Mouse (Mus musculus) liver, embryonic 11.5 days (tissue): ENCODE measurements around the gene Galnt14. TPM values are rescaled to one million over a fixed set of nuclear protein-coding genes. Genes with fewer than 3 reads are reported as not detected.

Experiments
- ATAC-seq: fragments of 200-750 bp; cut with Nextera tagmentation; replicated peaks from 2 replicates; pipeline ENCODE4 v1.8.0; 2017; ENCODE audit warnings: moderate number of reproducible peaks, mild to moderate bottlenecking, moderate TSS enrichment, moderate library complexity; ENCODE audit not compliant: low FRiP score
- DNase-seq: peaks from one replicate; pipeline ENCODE4 v3.0.0-alpha.2; 2017; ENCODE audit warnings: low spot score
- H3K27ac ChIP-seq: fragments of 300-500 bp; sonication (generic); 2 replicates; pipeline ENCODE4 v1.5.1; 2014; ENCODE audit warnings: mild to moderate bottlenecking, low read depth, low read length, control low read depth
- H3K27me3 ChIP-seq: fragments of 300-500 bp; sonication (generic); replicated peaks from 2 replicates; pipeline ENCODE4 v1.6.1; 2014; ENCODE audit warnings: low read length, mixed read lengths; ENCODE audit not compliant: control insufficient read depth, insufficient read depth
- H3K36me3 ChIP-seq: fragments of 300-500 bp; sonication (generic); 2 replicates; pipeline ENCODE4 v1.6.1; 2014; ENCODE audit warnings: mild to moderate bottlenecking, low read length, moderate library complexity, mixed read lengths; ENCODE audit not compliant: control insufficient read depth, insufficient read depth
- H3K4me1 ChIP-seq: fragments of 300-500 bp; sonication (generic); replicated peaks from 2 replicates; pipeline ENCODE4 v1.6.1; 2014; ENCODE audit warnings: low read length, mixed read lengths; ENCODE audit not compliant: control insufficient read depth, insufficient read depth
- H3K4me2 ChIP-seq: fragments of 300-500 bp; sonication (generic); 2 replicates; pipeline ENCODE4 v1.6.1; 2014; ENCODE audit warnings: mild to moderate bottlenecking, control low read depth, moderate library complexity
- H3K4me3 ChIP-seq: fragments of 300-500 bp; sonication (generic); 2 replicates; pipeline ENCODE4 v1.5.1; 2014; ENCODE audit warnings: low read depth, low read length, control low read depth
- H3K9ac ChIP-seq: fragments of 300-500 bp; sonication (generic); 2 replicates; pipeline ENCODE4 v1.6.1; 2014; ENCODE audit warnings: low read depth, low read length, control low read depth
- H3K9me3 ChIP-seq: fragments of 300-500 bp; sonication (generic); 2 replicates; pipeline ENCODE4 v1.6.1; 2016; ENCODE audit warnings: low read length, inconsistent platforms, mixed read lengths; ENCODE audit not compliant: control insufficient read depth
- WGBS: fragments of 180-500 bp; shearing (Covaris S2); extraction: QIAGEN DNeasy Blood & Tissue Kit; methylation state at CpG from one replicate; pipeline ENCODE4 v1.1.7; 2014; 5-methylcytosine and 5-hydroxymethylcytosine counted together
- polyA plus RNA-seq: library from polyadenylated mRNA; unstranded; fragments of >200 nt; fragmentation: Nextera tagmentation; extraction: Ambion mirVana; gene quantifications from 2 replicates; pipeline ENCODE4 v1.2.1, GENCODE M21; 2014

The Galnt14 gene
- polyA plus RNA-seq, 1 experiment from 2014 or later = 0.84 TPM

- H3K4me1 ChIP-seq = no peaks in the 10 kb centered on the region
- no peaks in the 10 kb centered on the region for H3K36me3 ChIP-seq
- H3K27ac ChIP-seq = no peak overlapping the region
- no peak overlapping the region for H3K4me3 ChIP-seq
- H3K4me2 ChIP-seq = no peak overlapping the region
- H3K27me3 ChIP-seq = no peaks in the 10 kb centered on the region
- no peak for ATAC-seq
- no peak overlapping the region for H3K9ac ChIP-seq
- 61% methylated on average over 6 of the region's 6 CpGs for WGBS
- DNase-seq = no peak
- no peaks in the 10 kb centered on the region for H3K9me3 ChIP-seq
These were observed 60.9 kb downstream of the Galnt14 start for GRCm38 (mm10) chr17:73649371-73649770.

DNA sequence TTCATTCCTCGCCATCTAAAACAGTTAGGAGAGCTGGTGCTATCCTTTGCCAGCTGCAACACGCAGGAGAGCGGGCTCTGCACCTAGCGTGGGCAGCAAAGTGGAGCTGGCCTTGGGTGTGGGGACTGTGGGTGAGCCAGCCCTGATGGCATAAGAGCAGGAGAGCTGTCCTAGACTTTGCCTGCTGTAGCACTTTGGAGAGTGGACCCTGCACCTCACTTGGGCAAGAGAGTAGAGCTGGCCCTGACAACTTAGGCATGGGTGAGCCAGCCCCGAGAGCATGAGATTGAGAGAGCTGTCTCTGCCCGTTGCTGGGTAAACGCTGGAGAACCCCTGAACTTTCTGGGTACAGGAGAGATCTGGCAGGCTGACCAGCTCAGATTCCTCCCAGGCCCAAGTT, 68.6 kb downstream of the Galnt14 start:
- H3K4me2 ChIP-seq = no peak overlapping the region
- WGBS = 77% methylated on average over 7 of the region's 7 CpGs
- no peaks in the 10 kb centered on the region for H3K27me3 ChIP-seq
- H3K4me1 ChIP-seq = no peaks in the 10 kb centered on the region
- H3K36me3 ChIP-seq = no peaks in the 10 kb centered on the region
- no peak overlapping the region for H3K27ac ChIP-seq
- no peak overlapping the region for H3K9ac ChIP-seq
- DNase-seq = no peak
- ATAC-seq = no peak
- H3K9me3 ChIP-seq = no peaks in the 10 kb centered on the region
- no peak overlapping the region for H3K4me3 ChIP-seq

DNA sequence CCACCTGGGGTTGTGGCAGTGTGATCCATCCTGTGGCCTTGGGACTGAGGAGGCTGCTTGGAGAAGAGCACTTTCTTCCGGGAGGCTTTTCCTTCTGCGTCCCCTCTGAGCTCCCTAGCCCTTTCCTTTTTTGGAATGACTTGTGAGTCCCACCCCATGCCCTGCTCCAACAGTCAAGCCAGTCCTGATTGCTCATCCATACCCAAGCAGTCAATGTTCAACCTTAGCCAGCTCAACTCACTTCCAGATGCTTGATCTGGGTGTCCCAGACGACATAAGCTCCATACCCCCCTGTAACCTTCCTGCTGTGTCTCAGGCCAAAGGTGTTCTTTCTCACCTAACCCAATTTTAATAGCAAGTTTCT, 70.2 kb downstream of the Galnt14 start:
- Histone ChIP-seq H3K27me3 (no peaks in the 10 kb centered on the region), H3K9me3 (no peaks in the 10 kb centered on the region), H3K36me3 (no peaks in the 10 kb centered on the region), H3K9ac (no peak overlapping the region), H3K4me2 (no peak overlapping the region), H3K4me1 (no peaks in the 10 kb centered on the region), H3K4me3 (no peak overlapping the region), H3K27ac (no peak overlapping the region)
- 45% methylated on average over 3 of the region's 3 CpGs for WGBS
- DNase-seq (no peak), ATAC-seq (no peak)

DNA sequence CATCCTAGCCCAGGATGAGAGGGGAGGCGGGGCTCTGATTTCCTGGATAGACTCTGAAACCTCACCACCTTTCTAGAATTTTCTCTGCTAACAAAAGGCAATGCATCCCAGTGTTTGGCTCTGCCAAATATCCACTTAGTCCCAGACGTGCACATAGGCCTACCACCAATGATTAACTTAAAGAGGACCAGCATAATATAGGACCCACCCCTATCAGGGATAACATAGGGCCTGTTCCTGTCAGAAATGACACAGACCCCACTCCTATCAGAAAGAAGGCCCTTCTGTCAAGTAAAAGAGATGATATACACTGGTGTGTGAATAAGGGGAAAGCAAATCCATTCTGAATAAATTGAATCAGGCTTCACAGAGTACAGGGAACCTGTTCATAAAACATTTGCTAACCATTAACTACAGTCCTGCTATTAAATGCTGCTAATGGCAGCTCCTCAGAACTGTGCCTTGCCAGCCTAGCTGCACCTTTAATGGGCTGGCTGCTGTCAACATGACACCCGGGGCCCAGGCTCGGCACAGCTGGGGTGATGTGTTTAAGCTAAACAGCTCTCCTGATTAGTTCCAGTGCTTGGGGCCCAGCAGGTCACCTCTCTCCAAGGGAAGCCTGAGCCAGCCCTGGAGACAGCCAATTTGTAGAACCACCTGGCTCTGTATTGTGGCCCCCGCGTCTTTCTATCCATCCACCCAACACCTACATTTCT, 70.7 kb downstream of the Galnt14 start:
- H3K9me3 ChIP-seq = no peaks in the 10 kb centered on the region
- H3K27me3 ChIP-seq = no peaks in the 10 kb centered on the region
- no peak overlapping the region for H3K9ac ChIP-seq
- H3K4me2 ChIP-seq = no peak overlapping the region
- WGBS = 40% methylated on average over 6 of the region's 6 CpGs
- H3K4me3 ChIP-seq = no peak overlapping the region
- ATAC-seq = no peak
- H3K4me1 ChIP-seq = no peaks in the 10 kb centered on the region
- H3K36me3 ChIP-seq = no peaks in the 10 kb centered on the region
- DNase-seq = no peak
- no peak overlapping the region for H3K27ac ChIP-seq

DNA sequence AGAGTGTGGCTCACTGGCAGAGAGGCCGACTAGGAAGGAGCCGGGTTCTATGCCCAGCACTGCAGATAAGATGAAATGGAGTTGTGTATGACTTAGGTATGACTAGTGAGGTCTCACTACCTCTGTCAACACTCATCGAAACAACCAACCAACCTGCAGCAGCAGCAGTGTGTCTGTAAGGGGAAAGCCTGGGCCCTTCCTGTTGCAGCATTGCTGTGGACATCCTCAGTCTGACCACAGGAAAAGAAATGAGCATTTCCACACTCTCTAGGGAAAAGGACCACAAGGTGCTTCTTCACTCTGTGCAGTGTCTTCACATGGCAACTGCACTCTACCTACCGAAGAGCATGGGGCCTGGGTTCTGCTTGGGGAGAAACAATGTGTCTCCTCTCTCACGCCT, 73.3 kb downstream of the Galnt14 start:
- H3K36me3 ChIP-seq = no peaks in the 10 kb centered on the region
- no peak for DNase-seq
- H3K4me3 ChIP-seq = no peak overlapping the region
- no peak for ATAC-seq
- WGBS = 79% methylated on average over 5 of the region's 5 CpGs
- H3K27ac ChIP-seq = no peak overlapping the region
- no peaks in the 10 kb centered on the region for H3K4me1 ChIP-seq
- no peaks in the 10 kb centered on the region for H3K27me3 ChIP-seq
- no peak overlapping the region for H3K9ac ChIP-seq
- no peak overlapping the region for H3K4me2 ChIP-seq
- H3K9me3 ChIP-seq = no peaks in the 10 kb centered on the region

DNA sequence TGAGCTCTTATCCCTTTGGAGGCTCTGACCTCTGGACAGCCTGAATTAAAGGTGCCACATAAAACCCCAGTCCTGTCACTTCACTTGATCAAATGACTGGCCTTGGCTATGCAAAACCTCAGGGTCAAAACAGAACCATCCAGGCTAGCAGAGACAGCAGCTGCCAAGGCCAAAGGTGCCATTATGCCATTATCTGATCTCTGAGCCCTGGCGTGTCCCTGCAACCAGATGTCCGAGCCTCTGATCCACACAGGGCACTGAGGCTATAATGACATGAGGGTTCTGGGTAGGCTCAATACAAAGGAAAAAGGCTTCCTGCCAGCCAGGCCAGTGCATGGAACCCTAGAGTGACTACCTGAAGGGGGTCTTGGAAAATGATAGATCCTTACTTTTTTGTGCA, 75.4 kb downstream of the Galnt14 start:
- H3K27ac ChIP-seq = no peak overlapping the region
- 73% methylated on average over 2 of the region's 2 CpGs for WGBS
- H3K36me3 ChIP-seq = no peaks in the 10 kb centered on the region
- DNase-seq (no peak), ATAC-seq (no peak)
- no peaks in the 10 kb centered on the region for H3K27me3 ChIP-seq
- H3K4me3 ChIP-seq = no peak overlapping the region
- H3K9me3 ChIP-seq = no peaks in the 10 kb centered on the region
- H3K4me2 ChIP-seq = no peak overlapping the region
- H3K4me1 ChIP-seq = no peaks in the 10 kb centered on the region
- H3K9ac ChIP-seq = no peak overlapping the region

- ATAC-seq (no peak), DNase-seq (no peak)
- Histone ChIP-seq H3K9me3 (no peaks in the 10 kb centered on the region), H3K4me3 (no peak overlapping the region), H3K27ac (no peak overlapping the region), H3K36me3 (no peaks in the 10 kb centered on the region), H3K9ac (no peak overlapping the region), H3K27me3 (no peaks in the 10 kb centered on the region), H3K4me2 (no peak overlapping the region), H3K4me1 (no peaks in the 10 kb centered on the region)
- WGBS = 72% methylated on average over 11 of the region's 11 CpGs
These were observed 76.1 kb downstream of the Galnt14 start for GRCm38 (mm10) chr17:73633991-73634710.

GRCm38 (mm10) chr17:73628263-73628914, 81.9 kb downstream of the Galnt14 start:
- Histone ChIP-seq H3K36me3 (no peaks in the 10 kb centered on the region), H3K9me3 (no peaks in the 10 kb centered on the region), H3K27me3 (no peaks in the 10 kb centered on the region), H3K4me3 (no peak overlapping the region), H3K4me2 (no peak overlapping the region), H3K9ac (no peak overlapping the region), H3K27ac (no peak overlapping the region), H3K4me1 (no peaks in the 10 kb centered on the region)
- WGBS = 76% methylated on average over 14 of the region's 14 CpGs
- no peak for ATAC-seq
- no peak for DNase-seq
